Mouse (Mus musculus) ES-E14 (cell line): ENCODE results near the gene Tmem189.

Source experiments
- CHD2 ChIP-seq: IDR thresholded peaks from 2 replicates; pipeline ENCODE4 v1.6.1; 2014; ENCODE audit warnings: mild to moderate bottlenecking, low read depth, low read length, inconsistent platforms
- HCFC1 ChIP-seq: IDR thresholded peaks from 2 replicates; pipeline ENCODE4 v1.6.1; 2012; ENCODE audit warnings: low read length, inconsistent platforms, borderline replicate concordance; ENCODE audit not compliant: insufficient read depth
- MAFK ChIP-seq: IDR thresholded peaks from 2 replicates; pipeline ENCODE4 v1.6.1; 2014; ENCODE audit warnings: mild to moderate bottlenecking, low read depth, low read length, inconsistent platforms; ENCODE audit not compliant: insufficient read depth
- ZC3H11A ChIP-seq: IDR thresholded peaks from 2 replicates; pipeline ENCODE4 v1.6.1; 2012; ENCODE audit warnings: low read depth, mild to moderate bottlenecking, inconsistent platforms, low read length, borderline replicate concordance
- ZNF384 ChIP-seq: IDR thresholded peaks from 2 replicates; pipeline ENCODE4 v1.6.1; 2012; ENCODE audit warnings: low read depth, low read length, inconsistent platforms

DNA sequence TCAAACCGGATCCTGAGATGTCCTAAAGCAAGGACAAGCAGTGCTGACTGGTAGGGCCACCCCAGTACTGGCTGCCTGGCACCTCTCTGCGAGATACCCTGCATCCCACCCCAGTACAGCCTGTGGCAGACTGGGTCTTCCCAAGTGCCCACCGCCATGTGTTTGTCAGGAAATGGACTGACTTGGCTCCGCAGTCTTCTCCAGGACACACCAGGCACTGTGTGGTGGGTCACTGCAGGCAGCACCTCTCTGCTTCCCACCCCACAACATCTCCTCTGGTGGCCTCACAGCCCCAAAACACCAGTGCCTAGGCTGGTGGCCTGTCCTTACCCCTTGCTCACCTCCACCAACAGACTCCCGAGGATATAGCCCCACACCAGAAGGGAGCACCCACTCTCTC, 59.2 kb downstream of the Tmem189 start:
- TF ChIP-seq ZNF384 (no peak), HCFC1 (no peak), MAFK (no peak), ZC3H11A (no peak), CHD2 (no peak)
